Mouse (Mus musculus) G1E (cell line): ENCODE measurements around the gene Gpr153. TPM values are rescaled to one million over a fixed set of nuclear protein-coding genes. Genes with fewer than 3 reads are reported as not detected.

Experiments
- ATAC-seq: 2 replicates; pipeline ENCODE4 v1.8.0; 2016; ENCODE audit warnings: mild to moderate bottlenecking; ENCODE audit not compliant: insufficient number of reproducible peaks, poor library complexity, low FRiP score, severe bottlenecking; ENCODE audit errors: extremely low read depth
- DNase-seq: peaks from one replicate; pipeline ENCODE4 v3.0.0; 2012; ENCODE audit warnings: low spot score
- H3K27me3 ChIP-seq: 2 replicates; pipeline ENCODE4 v1.6.1; 2012; ENCODE audit warnings: mild to moderate bottlenecking, low read length, inconsistent platforms; ENCODE audit not compliant: insufficient read depth
- H3K36me3 ChIP-seq: replicated peaks from 2 replicates; pipeline ENCODE3; 2012; ENCODE audit warnings: mild to moderate bottlenecking, inconsistent platforms
- H3K4me1 ChIP-seq: 2 replicates; pipeline ENCODE4 v1.6.1; 2012; ENCODE audit warnings: low read depth, low read length, inconsistent platforms, mixed read lengths; ENCODE audit not compliant: insufficient read depth
- H3K4me3 ChIP-seq: 2 replicates; pipeline ENCODE4 v1.5.1; 2012; ENCODE audit warnings: low read depth, mild to moderate bottlenecking, inconsistent platforms, low read length, moderate library complexity, mixed read lengths
- H3K9me3 ChIP-seq: replicated peaks from 2 replicates; pipeline ENCODE4 v1.6.1; 2012; ENCODE audit warnings: inconsistent platforms
- CTCF ChIP-seq: IDR thresholded peaks from 2 replicates; pipeline ENCODE4 v1.5.1; 2012; ENCODE audit warnings: low read depth, low read length, inconsistent platforms, mixed read lengths
- GATA1 ChIP-seq: IDR thresholded peaks from 2 replicates; pipeline ENCODE4 v1.6.1; 2012; ENCODE audit warnings: borderline replicate concordance, low read length, inconsistent platforms, mixed read lengths
- GATA2 ChIP-seq: IDR thresholded peaks from 2 replicates; pipeline ENCODE4 v1.6.1; 2012; ENCODE audit warnings: low read depth, low read length, inconsistent platforms, borderline replicate concordance
- POLR2AphosphoS5 ChIP-seq: IDR thresholded peaks from 2 replicates; pipeline ENCODE4 v1.6.1; 2012; ENCODE audit warnings: low read depth, low read length, inconsistent platforms; ENCODE audit not compliant: insufficient replicate concordance
- TAL1 ChIP-seq: conservative IDR thresholded peaks from 2 replicates; pipeline ENCODE4 v1.6.1; 2012; ENCODE audit warnings: low read depth, low read length, inconsistent platforms, mixed read lengths
- polyA plus RNA-seq: library from polyadenylated mRNA; stranded (reverse); fragments of >175 nt; gene quantifications from 2 replicates; pipeline ENCODE4 v1.2.3, GENCODE M21; 2012
- total RNA-seq, 2 experiments: library from RNA; stranded (forward) in 1 of 2; stranded (reverse) in 1 of 2; fragments of 200-1000 nt in 1 of 2; fragments of >200 nt in 1 of 2; fragmentation: Nextera tagmentation in 1 of 2; gene quantifications; 2 replicates each; pipeline ENCODE4 v1.2.3; 2014 to 2017

Gpr153 gene
- total and polyA plus RNA-seq, 3 experiments: 0.05 to 0.09 TPM; not detected in 1

GRCm38 (mm10) chr4:152315498-152316213, 41.6 kb downstream of the Gpr153 start:
- peaks cover 3% of the 10 kb centered on the region; the same call in 1 of the 2 replicates for H3K4me1 ChIP-seq
- no peak overlapping the region for H3K4me3 ChIP-seq
- ATAC-seq: no peak

GRCm38 (mm10) chr4:152317631-152318033, 43.6 kb downstream of the Gpr153 start:
- TF ChIP-seq POLR2AphosphoS5: no peak
- TF ChIP-seq TAL1: no peak
- TF ChIP-seq CTCF: no peak
- no peak for TF ChIP-seq GATA2
- no peak for TF ChIP-seq GATA1
- Histone ChIP-seq H3K4me1 (no peaks in the 10 kb centered on the region), H3K4me3 (no peak overlapping the region), H3K9me3 (peaks cover 14% of the 10 kb centered on the region), H3K27me3 (peaks cover 11% of the 10 kb centered on the region; the same call in 1 of the 2 replicates), H3K36me3 (no peaks in the 10 kb centered on the region)
- DNase-seq (no peak), ATAC-seq (no peak)

More at GRCm38 (mm10) chr4:152315498-152316213, 41.6 kb downstream of the Gpr153 start:
- Histone ChIP-seq H3K27me3 (peaks cover 11% of the 10 kb centered on the region; the same call in 1 of the 2 replicates), H3K9me3 (peaks cover 14% of the 10 kb centered on the region), H3K36me3 (no peaks in the 10 kb centered on the region)
- TF ChIP-seq GATA2: no peak
- no peak for TF ChIP-seq POLR2AphosphoS5
- TF ChIP-seq GATA1: no peak
- TF ChIP-seq CTCF: no peak
- TF ChIP-seq TAL1: no peak
- DNase-seq: no peak

GRCm38 (mm10) chr4:152318517-152319234, 44.6 kb downstream of the Gpr153 start, which contains the start of gene Rnf207:
TSS of gene Rnf207 (minus strand) at chr4:152318993.
- Histone ChIP-seq H3K4me1 (no peaks in the 10 kb centered on the region), H3K4me3 (no peak within 1 kb of the TSS), H3K9me3 (peaks cover 14% of the 10 kb centered on the region), H3K27me3 (peaks cover 11% of the 10 kb centered on the region; the same call in 1 of the 2 replicates), H3K36me3 (no peaks in the 10 kb centered on the region)
- ATAC-seq: no peak
- TF ChIP-seq CTCF (no peak), POLR2AphosphoS5 (no peak), GATA1 (no peak), GATA2 (no peak), TAL1 (no peak)
- no peak for DNase-seq

GRCm38 (mm10) chr4:152321464-152321863, 47.4 kb downstream of the Gpr153 start:
- no peak for DNase-seq
- Histone ChIP-seq H3K27me3 (peaks cover 3% of the 10 kb centered on the region; the same call in 1 of the 2 replicates), H3K9me3 (peaks cover 22% of the 10 kb centered on the region), H3K4me3 (no peak overlapping the region), H3K36me3 (no peaks in the 10 kb centered on the region), H3K4me1 (peaks cover 7% of the 10 kb centered on the region; the same call in 1 of the 2 replicates)
- TF ChIP-seq GATA2 (no peak), TAL1 (no peak), GATA1 (no peak), CTCF (no peak), POLR2AphosphoS5 (no peak)
- ATAC-seq: no peak

GRCm38 (mm10) chr4:152324641-152325562, 50.9 kb downstream of the Gpr153 start:
- Histone ChIP-seq H3K36me3 (peaks cover 21% of the 10 kb centered on the region), H3K4me3 (peak overlapping the region; percentile 78; the same call in 1 of the 2 replicates), H3K27me3 (no peaks in the 10 kb centered on the region), H3K4me1 (peaks cover 25% of the 10 kb centered on the region), H3K9me3 (peaks cover 17% of the 10 kb centered on the region)
- no peak for ATAC-seq
- no peak for DNase-seq
- TF ChIP-seq TAL1 (no peak), GATA2 (no peak), GATA1 (no peak), POLR2AphosphoS5 (no peak), CTCF (no peak)
